Mouse (Mus musculus) layer of hippocampus, postnatal 25 days (tissue): Measurements from ENCODE around the gene Dstyk. TPM values are rescaled to one million over a fixed set of nuclear protein-coding genes. Genes with fewer than 3 reads are reported as not detected.

Experiments used
- DNase-seq, 2 experiments: peaks; one replicate each; pipeline ENCODE4 v3.0.0; 2022; ENCODE audit warnings: mixed read lengths in 2 of 2, low spot score in 1 of 2; ENCODE audit errors: extremely low spot score in 1 of 2
- total RNA-seq, 2 experiments: library from RNA; stranded (reverse); gene quantifications; 2 replicates each; pipeline ENCODE4 v1.2.3; 2021

Gene Dstyk
- 10 to 100 TPM; 47.4 to 49.5 TPM for total RNA-seq

GRCm38 (mm10) chr1:132417319-132418251 lies at the start of gene Dstyk:
Gene Dstyk (plus strand): TSS chr1:132417555.
- DNase-seq, result peak; percentile 76 to 79

- peak; percentile 65 to 82 for DNase-seq
Observed at GRCm38 (mm10) chr1:132367692-132368506, 49.5 kb upstream of the Dstyk start.

GRCm38 (mm10) chr1:132370681-132371173 lies 46.6 kb upstream of the Dstyk start:
- DNase-seq, result no peak

- DNase-seq, result no peak
Observed at GRCm38 (mm10) chr1:132371298-132372081, 45.9 kb upstream of the Dstyk start.

- no peak for DNase-seq
Observed at GRCm38 (mm10) chr1:132372354-132372753, 45.0 kb upstream of the Dstyk start.

GRCm38 (mm10) chr1:132372896-132373534 lies 44.3 kb upstream of the Dstyk start:
- no peak for DNase-seq

- DNase-seq, result no peak
Observed at GRCm38 (mm10) chr1:132374140-132374872, 43.0 kb upstream of the Dstyk start.

- no peak for DNase-seq
Observed at GRCm38 (mm10) chr1:132374873-132375244, 42.5 kb upstream of the Dstyk start.

GRCm38 (mm10) chr1:132375256-132375655 lies 42.1 kb upstream of the Dstyk start:
- DNase-seq, result no peak

GRCm38 (mm10) chr1:132376211-132377054 lies 40.9 kb upstream of the Dstyk start:
- DNase-seq, result no peak

- DNase-seq, result no peak
Observed at GRCm38 (mm10) chr1:132377055-132377365, 40.3 kb upstream of the Dstyk start.

- no peak for DNase-seq
Observed at GRCm38 (mm10) chr1:132377811-132378210, 39.5 kb upstream of the Dstyk start.

- no peak for DNase-seq
Observed at GRCm38 (mm10) chr1:132380550-132381100, 36.7 kb upstream of the Dstyk start.

- DNase-seq, result no peak
Observed at GRCm38 (mm10) chr1:132381929-132382328, 35.4 kb upstream of the Dstyk start.

- no peak for DNase-seq
Observed at GRCm38 (mm10) chr1:132384001-132384554, 33.3 kb upstream of the Dstyk start.

- DNase-seq, result no peak
Observed at GRCm38 (mm10) chr1:132385266-132385665, 32.1 kb upstream of the Dstyk start.

- no peak for DNase-seq
Observed at GRCm38 (mm10) chr1:132385711-132386110, 31.6 kb upstream of the Dstyk start.

- DNase-seq, result no peak
Observed at GRCm38 (mm10) chr1:132386266-132386665, 31.1 kb upstream of the Dstyk start.
